Mouse (Mus musculus) bone marrow macrophage, adult 2 months (primary cell): ENCODE results near the gene Zc3h7b.

Source experiments
- CTCF ChIP-seq: IDR thresholded peaks from 2 replicates; pipeline ENCODE4 v1.5.1; 2012; ENCODE audit warnings: low read depth, mild to moderate bottlenecking, low read length, moderate library complexity
- POLR2A ChIP-seq: IDR thresholded peaks from 2 replicates; pipeline ENCODE4 v1.6.1; 2012; ENCODE audit warnings: mild to moderate bottlenecking, low read depth, low read length, borderline replicate concordance

DNA sequence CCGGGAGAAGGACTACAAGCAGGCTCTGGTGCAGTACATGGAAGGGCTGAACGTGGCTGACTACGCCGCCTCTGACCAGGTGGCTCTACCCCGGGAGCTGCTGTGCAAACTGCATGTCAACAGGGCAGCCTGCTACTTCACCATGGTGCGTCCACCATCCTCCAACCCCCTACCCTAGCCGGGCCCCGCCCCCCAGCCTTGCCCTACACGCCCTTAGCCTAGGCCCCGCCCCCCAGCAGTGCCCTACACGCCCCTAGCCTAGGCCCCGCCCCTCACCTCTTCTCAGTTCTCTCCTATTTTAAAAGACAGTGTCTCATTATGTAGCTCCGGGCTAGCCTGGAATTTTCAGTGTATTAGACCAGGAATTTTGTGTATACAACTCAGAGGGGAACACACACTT lies 24.2 kb downstream of the Zc3h7b start:
- TF ChIP-seq CTCF (no peak), POLR2A (no peak)
